Mouse (Mus musculus): ENCODE measurements at regions not wholly inside any gene's neighbourhood (a gene's known extent, or its start where the extent isn't known, plus 50 kb on each side); places are given as distances from the start of the nearest gene placed in this dataset.
A peak's percentile ranks its signal among the peaks of the same experiment; 100 is the strongest.

DNA sequence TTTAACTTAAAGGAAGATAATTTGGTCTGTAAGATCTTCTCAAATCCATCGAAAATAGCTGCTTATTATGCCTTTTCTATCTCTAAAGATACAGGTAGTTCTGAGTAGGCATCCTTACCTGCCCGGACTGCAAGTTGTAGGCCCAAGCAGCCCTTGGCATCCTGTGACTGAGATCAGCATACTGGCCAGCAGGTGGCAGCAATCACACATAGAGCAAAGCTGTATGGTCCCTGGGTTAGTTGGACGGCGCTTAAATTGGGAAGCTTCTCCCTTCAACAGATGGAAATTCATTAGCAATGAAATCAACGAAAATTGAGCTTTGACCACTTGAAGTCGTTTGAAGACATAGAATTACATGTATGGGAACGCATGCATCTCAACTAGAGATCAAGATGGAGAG is 61.0 kb downstream of the Ccng2 start:
- peak; percentile 68 for DNase-seq (ENCODE audit: low read depth, low spot score)

DNA sequence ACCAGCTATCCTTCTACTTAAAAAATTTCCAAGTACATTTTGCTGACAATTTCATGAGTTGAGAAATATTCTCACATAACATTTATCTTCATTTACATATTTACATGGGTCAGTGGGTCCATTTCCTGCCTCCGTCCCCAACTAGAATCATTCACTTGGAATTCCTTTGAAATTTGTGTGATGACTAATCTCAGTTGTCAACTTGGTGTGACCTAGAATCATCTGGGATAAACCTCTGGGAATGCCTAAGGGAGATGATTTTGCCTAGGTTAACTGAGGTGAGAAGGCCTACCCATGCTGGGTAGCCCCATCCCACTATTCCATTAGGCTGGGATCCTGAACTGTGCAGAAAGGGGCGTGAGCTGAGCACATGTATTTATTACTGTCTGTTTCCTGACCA is 63.8 kb downstream of the Ccng2 start:
- DNase-seq (ENCODE audit: low read depth, low spot score): no peak

DNA sequence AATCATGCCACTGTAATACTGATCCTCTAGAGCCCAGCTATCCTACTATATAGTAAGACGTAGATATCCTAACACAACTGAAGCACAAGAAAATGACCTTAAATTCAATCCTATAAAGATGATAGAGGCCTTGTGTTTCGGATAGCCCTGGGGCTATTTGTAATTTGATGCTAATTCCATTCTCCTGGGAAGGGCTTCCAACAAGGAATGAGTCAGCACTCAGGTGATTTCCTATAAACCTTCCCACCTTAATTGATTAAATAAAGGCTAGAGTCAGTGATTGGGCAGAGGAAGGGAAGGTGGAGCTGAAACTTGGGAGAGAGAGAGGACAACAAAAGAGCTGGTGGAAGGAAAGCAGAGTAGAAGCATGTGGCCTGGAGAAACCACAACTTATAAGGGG is 86.0 kb downstream of the Ccng2 start:
- DNase-seq (ENCODE audit: low read depth, low spot score): no peak

Data from forelimb bud, embryonic 11.5 days (tissue).